ENCODE assay signal across 19 mouse cellular contexts in the genomic region with DNA sequence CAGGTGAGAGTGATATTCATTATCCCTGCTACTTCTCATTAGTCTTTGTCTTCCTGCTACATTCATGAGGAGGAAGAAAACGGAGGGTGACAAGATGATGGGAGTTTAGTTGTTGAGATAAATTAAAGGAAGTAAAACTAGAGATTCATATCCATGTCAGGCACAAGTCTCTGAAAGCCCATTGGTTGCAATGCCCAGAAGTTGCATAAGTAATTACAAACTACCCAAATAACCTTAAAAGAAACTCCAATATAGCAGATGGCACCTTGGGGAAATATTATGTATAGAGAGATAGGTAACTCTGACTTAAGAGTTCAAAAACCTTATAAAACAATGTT. TPM values are rescaled to one million over a fixed set of nuclear protein-coding genes. Genes with fewer than 3 reads are reported as not detected.
DNase-seq lines count a peak whose midpoint lies in the region; ATAC-seq and TF ChIP-seq lines count a peak whose summit lies in the region.
"Had no signal": no experiment of that assay in that cellular context is flagged by ENCODE, and none has a peak within 500 bp of the region (broad histone marks: within the 10 kb centered on the region; RNA-seq: fewer than 3 reads in every experiment).

No protein-coding gene starts in this region.

- ATAC-seq in granulocyte monocyte progenitor cell, adult 5-6 weeks (replicated peaks; ENCODE audit: poor library complexity, severe bottlenecking), result peak; percentile 87
- peak; percentile 73 for ATAC-seq in megakaryocyte progenitor cell, adult 5-6 weeks (replicated peaks; ENCODE audit: poor library complexity)
- ATAC-seq in cerebellum, adult (ENCODE audit: insufficient number of reproducible peaks, low FRiP score, low TSS enrichment), result no peak

- TF ChIP-seq CTCF in left cerebral cortex, adult 2 months (IDR thresholded peaks at IDR 0.05), result no peak

- peak overlapping the region; percentile 25; the same call in 1 of the 2 replicates for H3K27ac ChIP-seq in left cerebral cortex, adult 2 months
- H3K27ac ChIP-seq: embryonic facial prominence, embryonic 12.5 days; embryonic facial prominence, embryonic 15.5 days; heart, adult 2 months; heart, embryonic 10.5 days; heart, embryonic 13.5 days; hindbrain, embryonic 14.5 days; hindbrain, postnatal 0 days had no signal

- intact Hi-C loops in left cerebral cortex, adult 2 months (cut with DNase I), result loop anchor here (5.0 kb wide), 1 partner anchor 225 kb away; no protein-coding TSS in a partner anchor
- intact Hi-C loops in left cerebral cortex, postnatal 36 days (cut with DNase I), result no loop called here

- no peak for DNase-seq in left cerebral cortex, adult 2 months (ENCODE audit: extremely low spot score in 1 of 2, low spot score in 2 of 2)
- no peak for DNase-seq in left cerebral cortex, postnatal 36 days (ENCODE audit: low spot score in 2 of 2)
- DNase-seq in right cerebral cortex, postnatal 10 days (ENCODE audit: low spot score in 2 of 2), result no peak
- no peak for DNase-seq in right cerebral cortex, adult 18-20 months
- DNase-seq: adrenal gland, postnatal 25 days; cerebellum, adult 18-20 months; cerebellum, adult 9-10 months; cerebellum, postnatal 14 days; gastrocnemius, postnatal 25 days; heart, adult 2 months had no signal

- no peak overlapping the region for H3K4me3 ChIP-seq in left cerebral cortex, adult 2 months
- H3K4me3 ChIP-seq: embryonic facial prominence, embryonic 12.5 days; embryonic facial prominence, embryonic 15.5 days; heart, adult 2 months; heart, embryonic 10.5 days; heart, embryonic 13.5 days had no signal

RNA-seq across cellular contexts. Expression of a gene that starts 31.2 kb away (rescaled TPM):
- total RNA-seq in left cerebral cortex, adult 2 months (2021), result 10 to 100 TPM; 38.8 to 39.2 TPM
- 10 to 100 TPM; 39.1 to 42.5 TPM for total RNA-seq in left cerebral cortex, postnatal 36 days (2021)
- not detected in 2 replicates for total RNA-seq in granulocyte monocyte progenitor cell, adult 5-6 weeks (2014; fragmentation: Nextera tagmentation)
- not detected in 2 replicates for total RNA-seq in granulocyte monocyte progenitor cell, adult 5-6 weeks (2017)
- not detected in 2 replicates for total RNA-seq in megakaryocyte progenitor cell, adult 5-6 weeks (2015)
- total RNA-seq in megakaryocyte progenitor cell, adult 5-6 weeks (2017), result not detected in 2 replicates

Comparison
In these comparisons a context has a peak if more than half of its experiments do, and no peak if none do; other contexts are left out.
1. RNA of a gene that starts 31.2 kb away (total RNA-seq): 39.1 to 42.5 TPM in left cerebral cortex, postnatal 36 days and 38.8 to 39.2 TPM in left cerebral cortex, adult 2 months; not detected in granulocyte monocyte progenitor cell, adult 5-6 weeks and not detected in megakaryocyte progenitor cell, adult 5-6 weeks; every median in the first group is over 10 times any median in the second.